Mouse (Mus musculus) forebrain, embryonic 15.5 days (tissue): Measurements from ENCODE around the gene Susd6. TPM values are rescaled to one million over a fixed set of nuclear protein-coding genes. Genes with fewer than 3 reads are reported as not detected.

ENCODE experiments used
- ATAC-seq: fragments of 200-750 bp; cut with Nextera tagmentation; replicated peaks from 2 replicates; pipeline ENCODE4 v1.8.0; 2017; ENCODE audit warnings: mild to moderate bottlenecking, moderate TSS enrichment, moderate library complexity
- H3K27ac ChIP-seq: fragments of 300-500 bp; sonication (generic); replicated peaks from 2 replicates; pipeline ENCODE4 v1.5.1; 2015; ENCODE audit warnings: mild to moderate bottlenecking, inconsistent platforms
- H3K27me3 ChIP-seq: fragments of 300-500 bp; sonication (generic); 2 replicates; pipeline ENCODE4 v1.6.1; 2015; ENCODE audit warnings: inconsistent platforms
- H3K36me3 ChIP-seq: fragments of 300-500 bp; sonication (generic); 2 replicates; pipeline ENCODE4 v1.6.1; 2015; ENCODE audit warnings: mild to moderate bottlenecking, inconsistent platforms
- H3K4me1 ChIP-seq: fragments of 300-500 bp; sonication (generic); 2 replicates; pipeline ENCODE4 v1.6.1; 2015; ENCODE audit warnings: inconsistent platforms
- H3K4me2 ChIP-seq: fragments of 300-500 bp; sonication (generic); replicated peaks from 2 replicates; pipeline ENCODE4 v1.6.1; 2015; ENCODE audit warnings: mild to moderate bottlenecking, inconsistent platforms
- H3K4me3 ChIP-seq: fragments of 300-500 bp; sonication (generic); 2 replicates; pipeline ENCODE4 v1.5.1; 2015; ENCODE audit warnings: mild to moderate bottlenecking, inconsistent platforms
- H3K9ac ChIP-seq: fragments of 300-500 bp; sonication (generic); replicated peaks from 2 replicates; pipeline ENCODE4 v1.6.1; 2015; ENCODE audit warnings: mild to moderate bottlenecking, inconsistent platforms
- H3K9me3 ChIP-seq: fragments of 300-500 bp; sonication (generic); 2 replicates; pipeline ENCODE4 v1.6.1; 2016; ENCODE audit warnings: inconsistent platforms
- WGBS: fragments of 180-500 bp; shearing (Covaris S2); methylation state at CpG from one replicate; pipeline ENCODE4 v1.1.7; 2015; ENCODE audit warnings: mixed read lengths; 5-methylcytosine and 5-hydroxymethylcytosine counted together
- polyA plus RNA-seq: library from polyadenylated mRNA; unstranded; fragments of >200 nt; fragmentation: Nextera tagmentation; extraction: Ambion mirVana; gene quantifications from 2 replicates; pipeline ENCODE4 v1.2.1, GENCODE M21; 2015

The Susd6 gene
- polyA plus RNA-seq, 1 experiment from 2014 or later: 14.3 TPM

DNA sequence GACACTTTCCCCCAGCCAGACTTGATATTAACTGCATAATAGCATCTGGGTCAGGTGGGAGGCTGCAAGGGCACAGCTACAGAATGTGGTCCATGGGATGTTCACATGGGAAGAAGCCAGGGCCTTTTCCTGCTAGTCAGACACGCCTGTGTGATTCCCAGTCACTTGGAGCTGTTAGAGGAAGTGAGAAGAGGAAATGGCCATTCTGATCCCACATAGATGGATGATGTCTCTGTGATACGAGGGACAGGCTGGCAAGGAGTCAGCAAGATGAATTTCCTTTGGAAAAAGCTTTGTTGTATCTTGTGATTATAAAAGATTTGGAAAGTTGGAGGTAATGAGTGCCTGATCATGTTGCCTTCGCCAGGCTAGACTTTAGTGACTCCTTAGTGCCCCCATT lies 76.8 kb downstream of the Susd6 start:
- Histone ChIP-seq H3K36me3 (0 out of 2 replicates have a peak, but pooled peaks cover 4% of the 10 kb centered on the region), H3K27ac (no peak overlapping the region), H3K27me3 (no peaks in the 10 kb centered on the region), H3K4me1 (peaks cover 8% of the 10 kb centered on the region), H3K4me3 (no peak overlapping the region), H3K9ac (no peak overlapping the region), H3K9me3 (no peaks in the 10 kb centered on the region), H3K4me2 (no peak overlapping the region)
- no peak for ATAC-seq
- 90% methylated on average over 3 of the region's 3 CpGs for WGBS

DNA sequence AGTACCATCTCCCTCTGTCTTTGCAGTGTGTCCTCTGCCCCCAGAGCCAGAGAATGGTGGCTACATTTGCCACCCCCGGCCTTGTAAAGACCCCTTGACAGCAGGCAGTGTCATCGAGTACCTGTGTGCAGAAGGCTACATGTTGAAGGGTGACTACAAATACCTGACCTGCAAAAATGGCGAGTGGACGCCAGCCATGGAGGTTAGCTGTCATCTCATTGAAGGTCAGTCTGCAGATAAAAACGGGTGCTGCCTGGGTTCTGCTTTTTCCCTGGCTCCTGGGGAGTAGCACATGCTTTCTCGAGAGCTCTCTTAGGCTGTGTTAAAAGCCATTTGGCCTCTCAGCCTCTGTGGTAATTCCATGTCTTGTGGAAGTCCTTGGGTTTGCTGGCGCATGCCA lies 78.1 kb downstream of the Susd6 start:
- H3K27me3 ChIP-seq: no peaks in the 10 kb centered on the region
- H3K9ac ChIP-seq: no peak overlapping the region
- no peaks in the 10 kb centered on the region for H3K9me3 ChIP-seq
- 0 out of 2 replicates have a peak, but pooled peaks cover 4% of the 10 kb centered on the region for H3K36me3 ChIP-seq
- H3K27ac ChIP-seq: no peak overlapping the region
- 89% methylated on average over 7 of the region's 7 CpGs for WGBS
- ATAC-seq: no peak
- H3K4me1 ChIP-seq: peaks cover 5% of the 10 kb centered on the region
- H3K4me3 ChIP-seq: no peak overlapping the region
- H3K4me2 ChIP-seq: no peak overlapping the region

DNA sequence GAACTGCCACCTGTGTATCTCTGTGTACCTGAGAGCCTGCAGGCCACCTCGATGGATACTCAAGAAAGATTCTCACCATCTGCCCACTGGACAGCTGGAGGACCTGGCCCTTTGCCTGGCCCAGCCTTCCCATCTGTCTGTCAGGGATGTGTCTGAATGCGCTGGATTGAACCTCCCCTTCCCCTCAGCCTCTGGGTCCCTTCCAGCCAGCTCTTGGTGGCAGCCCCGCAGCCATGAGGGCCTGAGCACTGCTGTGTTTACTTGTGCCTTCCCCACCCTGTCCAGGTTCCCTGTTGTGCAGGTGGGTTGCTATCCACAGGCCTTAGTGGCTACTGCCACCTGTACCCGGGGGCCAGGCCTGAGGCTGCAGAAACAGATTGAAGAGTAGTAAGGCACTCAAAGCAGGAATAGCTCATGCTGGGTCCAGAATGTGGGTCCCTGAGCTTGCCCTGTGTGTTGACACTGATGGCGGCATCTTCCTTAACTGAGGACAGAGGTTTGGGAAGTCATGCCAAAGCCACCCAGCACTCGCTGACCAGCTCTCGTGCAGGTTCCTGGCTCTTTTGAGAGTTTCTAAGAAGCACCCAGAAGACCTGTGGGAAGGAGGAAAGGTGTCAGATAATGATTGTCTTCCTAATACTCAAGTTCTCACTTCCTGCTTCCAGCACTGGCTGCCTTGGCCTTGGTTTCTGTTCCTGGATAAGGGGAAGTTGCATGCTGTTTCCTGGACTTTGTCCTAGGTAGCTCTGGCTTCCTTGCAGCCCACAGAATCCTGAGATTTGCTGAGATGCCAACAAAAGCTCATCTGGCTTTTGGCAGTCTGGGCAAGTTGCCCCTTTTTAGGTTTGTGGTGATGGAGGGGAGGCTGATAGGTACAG lies 87.1 kb downstream of the Susd6 start:
- WGBS: 72% methylated on average over 7 of the region's 7 CpGs
- Histone ChIP-seq H3K27me3 (no peaks in the 10 kb centered on the region), H3K9ac (no peak overlapping the region), H3K9me3 (no peaks in the 10 kb centered on the region), H3K4me1 (peaks cover 4% of the 10 kb centered on the region), H3K4me2 (no peak overlapping the region), H3K4me3 (no peak overlapping the region), H3K36me3 (peaks cover 11% of the 10 kb centered on the region; the same call in 1 of the 2 replicates), H3K27ac (no peak overlapping the region)
- ATAC-seq: no peak

DNA sequence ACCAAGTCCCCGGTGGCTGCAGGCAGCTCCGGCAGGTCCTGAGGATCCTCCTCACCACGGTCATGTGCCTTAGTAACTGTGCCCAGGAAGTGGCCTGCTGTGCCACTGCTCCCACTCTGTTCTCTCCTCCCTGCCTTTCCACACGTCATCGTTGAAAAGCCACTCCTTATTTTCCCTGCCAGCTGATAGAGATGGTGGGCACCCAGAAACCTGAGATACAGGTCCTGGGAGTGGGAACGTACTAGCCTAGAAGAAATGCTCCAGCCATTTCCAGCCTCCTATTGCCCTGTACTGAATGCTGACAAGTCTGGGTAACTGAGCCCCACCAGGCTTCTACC lies 87.8 kb downstream of the Susd6 start:
- Histone ChIP-seq H3K4me2 (no peak overlapping the region), H3K36me3 (peaks cover 11% of the 10 kb centered on the region; the same call in 1 of the 2 replicates), H3K4me1 (peaks cover 4% of the 10 kb centered on the region), H3K27ac (no peak overlapping the region), H3K9me3 (no peaks in the 10 kb centered on the region), H3K4me3 (no peak overlapping the region), H3K9ac (no peak overlapping the region), H3K27me3 (no peaks in the 10 kb centered on the region)
- WGBS: 80% methylated on average over 6 of the region's 6 CpGs
- ATAC-seq: no peak

DNA sequence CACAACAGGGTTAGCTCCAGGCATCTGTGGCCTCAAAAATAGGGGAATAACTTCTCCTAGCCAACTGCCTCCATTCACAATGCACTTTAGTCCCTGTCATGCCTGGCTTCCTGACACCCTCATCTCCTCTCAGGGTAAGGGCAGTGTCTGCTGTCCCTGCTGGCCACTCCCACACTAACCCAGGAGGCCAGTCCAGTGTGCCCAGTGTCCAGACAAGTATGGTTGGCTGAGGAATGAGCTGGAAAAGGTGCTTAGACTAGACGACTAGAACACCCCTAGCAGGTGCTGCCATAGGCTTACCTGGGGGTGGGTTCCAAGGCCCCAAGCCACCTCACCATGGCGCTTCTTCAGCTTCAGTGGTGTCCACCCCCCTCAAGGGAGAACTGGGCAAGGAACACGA lies 88.3 kb downstream of the Susd6 start:
- Histone ChIP-seq H3K9me3 (no peaks in the 10 kb centered on the region), H3K4me1 (peaks cover 4% of the 10 kb centered on the region), H3K27me3 (no peaks in the 10 kb centered on the region), H3K27ac (no peak overlapping the region), H3K9ac (no peak overlapping the region), H3K4me3 (no peak overlapping the region), H3K4me2 (no peak overlapping the region), H3K36me3 (peaks cover 11% of the 10 kb centered on the region; the same call in 1 of the 2 replicates)
- ATAC-seq: no peak
- WGBS: 73% methylated on average over 3 of the region's 3 CpGs

DNA sequence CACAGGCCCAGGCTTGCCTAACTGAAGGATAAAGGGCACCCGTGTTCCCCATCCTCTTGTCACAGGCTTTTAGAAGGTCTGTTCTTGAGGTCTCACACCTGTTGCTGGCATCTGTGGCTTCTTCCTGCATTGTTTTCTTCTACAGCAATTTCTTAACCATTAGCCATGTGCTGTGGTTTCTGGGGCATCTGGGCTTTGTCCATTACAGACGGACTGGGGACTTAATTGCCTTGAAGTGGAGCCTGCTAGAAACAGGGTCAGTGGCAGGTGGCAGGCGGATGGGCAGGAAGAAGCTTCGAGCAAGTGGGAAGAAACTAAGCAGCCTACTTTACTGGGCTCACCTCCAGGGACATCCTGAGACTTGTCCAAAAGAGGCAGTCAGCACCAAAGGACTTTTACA lies 89.0 kb downstream of the Susd6 start:
- H3K9me3 ChIP-seq: no peaks in the 10 kb centered on the region
- no peak overlapping the region for H3K4me2 ChIP-seq
- no peak overlapping the region for H3K4me3 ChIP-seq
- 60% methylated on average over 4 of the region's 4 CpGs for WGBS
- H3K27me3 ChIP-seq: no peaks in the 10 kb centered on the region
- peaks cover 9% of the 10 kb centered on the region; the same call in 1 of the 2 replicates for H3K36me3 ChIP-seq
- no peak overlapping the region for H3K27ac ChIP-seq
- H3K4me1 ChIP-seq: peaks cover 4% of the 10 kb centered on the region
- ATAC-seq: no peak
- no peak overlapping the region for H3K9ac ChIP-seq

DNA sequence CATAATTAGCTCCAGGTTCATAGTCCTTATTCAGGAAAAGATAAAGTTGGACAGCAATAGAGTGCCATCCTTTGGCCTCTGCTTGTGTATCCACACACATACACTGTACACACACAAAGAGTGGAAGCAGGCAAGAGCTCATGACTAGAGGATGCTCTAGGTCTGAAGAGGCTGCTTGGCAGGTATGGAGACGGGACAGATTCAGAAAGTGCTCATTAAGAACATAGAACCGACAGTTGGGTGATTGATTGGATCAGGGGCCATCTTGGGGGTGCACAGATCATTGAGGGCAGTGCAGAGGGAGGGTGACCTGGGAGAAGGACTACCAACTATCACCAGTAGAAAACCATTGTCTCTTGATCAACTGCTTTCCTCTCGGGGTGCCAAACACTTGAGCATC lies 90.8 kb downstream of the Susd6 start:
- H3K27me3 ChIP-seq: no peaks in the 10 kb centered on the region
- ATAC-seq: no peak
- H3K9ac ChIP-seq: no peak overlapping the region
- 96% methylated on average over 3 of the region's 3 CpGs for WGBS
- H3K4me3 ChIP-seq: no peak overlapping the region
- peaks cover 6% of the 10 kb centered on the region; the same call in 1 of the 2 replicates for H3K36me3 ChIP-seq
- H3K9me3 ChIP-seq: no peaks in the 10 kb centered on the region
- peaks cover 4% of the 10 kb centered on the region for H3K4me1 ChIP-seq
- H3K4me2 ChIP-seq: no peak overlapping the region
- no peak overlapping the region for H3K27ac ChIP-seq

DNA sequence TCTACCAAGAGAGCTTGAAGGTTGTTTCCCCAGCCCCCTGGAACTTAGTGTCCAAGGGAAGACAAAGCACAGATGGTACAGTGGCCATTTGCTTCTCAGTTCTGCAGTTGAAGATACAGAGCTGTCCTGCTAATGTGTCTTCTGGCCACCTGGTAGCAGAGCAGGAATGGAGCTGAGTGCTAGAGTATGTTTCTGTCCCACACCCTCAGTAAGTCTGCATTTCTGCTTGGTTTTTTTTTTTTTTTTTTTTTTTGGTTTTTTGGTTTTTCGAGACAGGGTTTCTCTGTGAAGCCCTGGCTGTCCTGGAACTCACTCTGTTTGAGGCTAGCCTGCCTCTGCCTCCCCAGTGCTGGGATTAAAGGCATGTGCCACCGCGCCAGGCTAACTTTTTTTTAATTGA lies 93.0 kb downstream of the Susd6 start:
- H3K4me2 ChIP-seq: no peak overlapping the region
- H3K36me3 ChIP-seq: no peaks in the 10 kb centered on the region
- WGBS: 84% methylated on average over 3 of the region's 3 CpGs
- no peak overlapping the region for H3K4me3 ChIP-seq
- no peak overlapping the region for H3K27ac ChIP-seq
- H3K27me3 ChIP-seq: no peaks in the 10 kb centered on the region
- H3K4me1 ChIP-seq: no peaks in the 10 kb centered on the region
- H3K9me3 ChIP-seq: no peaks in the 10 kb centered on the region
- no peak for ATAC-seq
- H3K9ac ChIP-seq: no peak overlapping the region

DNA sequence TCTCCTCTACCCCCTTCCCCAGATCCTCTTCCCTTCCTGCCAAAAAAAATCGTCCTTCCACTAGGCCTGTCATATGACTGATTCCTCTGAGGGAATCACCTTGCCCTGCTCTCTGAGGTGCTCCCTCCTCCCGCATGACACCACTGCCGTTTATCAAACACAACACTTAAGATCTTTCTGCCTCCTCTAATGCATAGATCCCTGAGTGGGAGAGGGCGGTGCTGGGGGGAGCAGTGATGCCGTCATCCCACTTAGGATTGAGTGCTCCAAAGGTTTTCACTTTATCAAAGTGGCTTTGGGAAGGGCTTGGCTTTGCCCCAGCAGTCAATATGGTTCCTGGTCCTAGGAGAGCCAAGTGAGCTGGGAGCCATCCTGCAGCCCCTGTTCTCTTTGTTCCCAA lies 93.6 kb downstream of the Susd6 start:
- H3K4me1 ChIP-seq: no peaks in the 10 kb centered on the region
- ATAC-seq: no peak
- no peaks in the 10 kb centered on the region for H3K9me3 ChIP-seq
- no peak overlapping the region for H3K4me3 ChIP-seq
- WGBS: 72% methylated on average over 5 of the region's 5 CpGs
- no peak overlapping the region for H3K27ac ChIP-seq
- H3K4me2 ChIP-seq: no peak overlapping the region
- H3K36me3 ChIP-seq: no peaks in the 10 kb centered on the region
- H3K9ac ChIP-seq: no peak overlapping the region
- H3K27me3 ChIP-seq: no peaks in the 10 kb centered on the region

DNA sequence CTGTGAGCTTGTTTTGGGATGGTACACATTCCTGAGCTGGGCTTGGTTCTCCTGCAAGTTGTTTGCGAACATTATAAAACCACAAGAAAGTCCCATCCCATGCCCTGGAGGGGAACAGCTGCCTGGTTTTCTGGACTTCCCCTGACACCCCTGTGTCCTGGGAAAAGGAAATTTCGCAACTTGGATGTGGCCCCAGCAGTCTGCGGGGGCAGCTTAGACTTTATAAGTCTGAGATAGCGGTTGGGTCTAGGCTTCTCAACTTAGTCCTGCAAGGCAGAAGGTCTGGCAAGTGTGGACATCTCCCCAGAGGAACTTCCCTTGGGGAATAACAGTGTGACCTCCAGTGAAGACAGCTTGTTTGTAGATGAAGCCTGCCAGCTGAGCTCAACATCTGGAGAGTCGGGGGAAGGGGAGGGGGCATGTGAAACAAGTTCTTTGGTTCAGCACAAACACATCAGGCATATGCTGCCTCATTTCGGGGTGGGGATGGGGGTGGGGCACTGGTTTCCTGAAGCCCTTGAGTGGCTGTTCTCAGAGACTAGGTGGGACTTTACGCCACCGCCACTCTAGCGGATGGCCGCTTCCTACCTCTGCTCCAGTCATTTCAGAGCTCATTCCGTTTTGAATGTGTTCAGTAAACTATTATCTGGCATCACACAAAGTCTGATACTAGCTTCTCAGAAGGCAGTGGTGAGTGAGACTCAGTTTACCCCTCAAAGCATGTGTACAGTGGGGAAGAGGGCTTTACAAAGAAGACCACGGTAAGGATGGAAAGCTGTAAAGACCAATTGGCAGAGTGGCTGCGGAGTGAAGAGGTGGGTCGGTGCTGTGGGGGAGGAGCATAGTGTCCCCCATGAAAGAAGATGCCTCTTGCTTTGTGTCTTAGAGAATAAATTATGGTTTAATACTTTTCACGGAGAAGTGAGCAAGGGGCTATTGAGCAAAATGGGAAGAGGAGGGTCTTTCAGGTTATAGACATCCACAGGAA lies 95.3 kb downstream of the Susd6 start:
- no peaks in the 10 kb centered on the region for H3K27me3 ChIP-seq
- ATAC-seq: no peak
- 65% methylated on average over 15 of the region's 15 CpGs for WGBS

DNA sequence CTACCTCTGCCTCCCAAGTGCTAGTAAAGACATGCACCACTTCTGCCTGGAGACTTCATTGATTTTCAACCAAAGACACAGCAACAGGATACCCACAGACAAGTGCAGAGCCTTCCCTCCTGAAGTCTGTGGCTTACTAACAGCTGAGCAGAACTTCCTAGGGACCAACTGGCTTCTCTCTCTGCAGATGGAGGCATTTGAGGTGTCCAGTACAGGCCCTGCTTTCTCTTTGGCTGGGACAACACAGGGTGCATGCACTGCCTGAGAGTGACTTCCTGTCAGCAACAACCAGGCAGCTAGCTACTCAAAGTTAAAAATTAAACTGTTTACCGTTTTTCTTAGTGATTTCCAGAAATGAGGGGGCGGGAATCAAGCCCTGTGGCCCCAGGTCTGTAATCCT lies 96.7 kb downstream of the Susd6 start:
- Histone ChIP-seq H3K27ac (no peak overlapping the region), H3K4me2 (no peak overlapping the region), H3K4me1 (no peaks in the 10 kb centered on the region), H3K9me3 (0 out of 2 replicates have a peak, but pooled peaks cover 3% of the 10 kb centered on the region), H3K9ac (no peak overlapping the region), H3K4me3 (no peak overlapping the region), H3K27me3 (no peaks in the 10 kb centered on the region), H3K36me3 (no peaks in the 10 kb centered on the region)
- no peak for ATAC-seq
- 84% methylated on average over 2 of the region's 2 CpGs for WGBS

More for the DNA sequence above, 95.3 kb downstream of the Susd6 start:
- no peaks in the 10 kb centered on the region for H3K36me3 ChIP-seq
- no peaks in the 10 kb centered on the region for H3K4me1 ChIP-seq
- no peak overlapping the region for H3K4me3 ChIP-seq
- H3K27ac ChIP-seq: no peak overlapping the region
- H3K9me3 ChIP-seq: 0 out of 2 replicates have a peak, but pooled peaks cover 3% of the 10 kb centered on the region
- H3K4me2 ChIP-seq: no peak overlapping the region
- no peak overlapping the region for H3K9ac ChIP-seq

DNA sequence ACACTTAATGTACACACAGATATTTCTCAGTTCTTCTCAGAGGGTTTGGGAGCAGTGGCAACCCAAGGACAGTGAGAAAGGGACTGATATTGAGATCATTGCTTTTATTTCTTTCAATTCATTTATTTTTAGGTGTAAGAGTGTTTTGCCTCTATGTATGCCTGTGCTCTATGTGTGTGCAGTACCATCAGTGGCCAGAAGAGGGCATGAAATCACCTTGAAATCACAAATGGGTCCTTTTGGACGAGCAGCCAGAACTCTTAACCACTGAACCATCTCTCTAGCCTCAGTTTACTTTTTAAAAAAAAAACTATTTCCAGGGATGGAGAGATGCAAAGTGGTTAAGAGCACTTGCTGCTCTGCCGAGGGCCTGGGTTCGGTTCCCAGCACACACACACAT lies 99.0 kb downstream of the Susd6 start:
- Histone ChIP-seq H3K4me1 (no peaks in the 10 kb centered on the region), H3K9ac (no peak overlapping the region), H3K4me3 (no peak overlapping the region), H3K27me3 (no peaks in the 10 kb centered on the region), H3K4me2 (no peak overlapping the region), H3K36me3 (no peaks in the 10 kb centered on the region), H3K9me3 (0 out of 2 replicates have a peak, but pooled peaks cover 3% of the 10 kb centered on the region), H3K27ac (no peak overlapping the region)
- no peak for ATAC-seq
- WGBS: 91% methylated on average over 3 of the region's 3 CpGs
